Mouse (Mus musculus) adrenal gland, postnatal 4 days (tissue): ENCODE results near the gene Mipol1. TPM values are rescaled to one million over a fixed set of nuclear protein-coding genes. Genes with fewer than 3 reads are reported as not detected.

ENCODE experiments used
- DNase-seq, 2 experiments: peaks; one replicate each; pipeline ENCODE4 v3.0.0; 2021 to 2022; ENCODE audit warnings: low spot score in 2 of 2, mixed read lengths in 2 of 2
- total RNA-seq, 2 experiments: library from RNA; stranded (reverse); gene quantifications; 2 replicates each; pipeline ENCODE4 v1.2.3; 2021

The Mipol1 gene
- total RNA-seq, 2 experiments from 2014 or later: 11.1 to 12.6 TPM

DNA sequence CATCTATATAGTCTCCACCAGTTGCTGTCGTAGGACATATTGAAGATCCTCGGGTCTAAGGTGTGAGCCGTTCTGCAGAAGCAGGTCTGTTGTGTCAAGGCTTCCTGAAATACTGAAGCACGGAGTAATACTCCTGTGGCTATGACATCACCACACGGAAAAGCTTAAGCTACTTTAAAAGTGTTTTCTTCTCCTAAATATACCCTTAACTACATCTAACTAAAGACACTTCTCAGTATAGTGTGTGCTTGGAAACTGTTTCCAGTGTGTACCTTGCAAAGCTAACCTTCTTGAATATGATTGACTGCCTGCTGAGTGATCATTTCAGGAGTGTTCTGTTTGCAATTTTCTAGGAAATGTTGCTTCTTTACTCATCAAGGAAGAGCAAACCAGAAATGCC is 281.3 kb downstream of the Mipol1 start:
- DNase-seq: no peak

DNA sequence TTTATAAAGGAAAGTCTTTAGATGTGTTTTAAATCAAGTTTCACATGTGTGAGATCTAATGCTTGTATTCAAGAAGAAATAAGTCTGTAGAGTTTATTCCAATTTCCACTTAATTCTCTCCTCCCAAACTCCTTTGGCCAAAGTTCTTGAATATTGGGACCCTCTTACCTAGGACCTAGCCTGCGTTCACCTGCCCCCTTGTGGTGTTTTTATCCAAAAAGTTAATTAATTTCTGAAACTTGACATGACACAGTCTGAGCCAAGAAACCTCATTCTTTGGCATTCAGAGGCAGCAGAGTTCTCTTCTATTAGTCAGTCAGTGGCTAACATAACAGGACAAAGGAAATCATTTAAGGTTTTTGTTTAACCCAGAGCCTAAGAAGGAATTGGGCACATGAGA is 284.3 kb downstream of the Mipol1 start:
- DNase-seq: no peak

DNA sequence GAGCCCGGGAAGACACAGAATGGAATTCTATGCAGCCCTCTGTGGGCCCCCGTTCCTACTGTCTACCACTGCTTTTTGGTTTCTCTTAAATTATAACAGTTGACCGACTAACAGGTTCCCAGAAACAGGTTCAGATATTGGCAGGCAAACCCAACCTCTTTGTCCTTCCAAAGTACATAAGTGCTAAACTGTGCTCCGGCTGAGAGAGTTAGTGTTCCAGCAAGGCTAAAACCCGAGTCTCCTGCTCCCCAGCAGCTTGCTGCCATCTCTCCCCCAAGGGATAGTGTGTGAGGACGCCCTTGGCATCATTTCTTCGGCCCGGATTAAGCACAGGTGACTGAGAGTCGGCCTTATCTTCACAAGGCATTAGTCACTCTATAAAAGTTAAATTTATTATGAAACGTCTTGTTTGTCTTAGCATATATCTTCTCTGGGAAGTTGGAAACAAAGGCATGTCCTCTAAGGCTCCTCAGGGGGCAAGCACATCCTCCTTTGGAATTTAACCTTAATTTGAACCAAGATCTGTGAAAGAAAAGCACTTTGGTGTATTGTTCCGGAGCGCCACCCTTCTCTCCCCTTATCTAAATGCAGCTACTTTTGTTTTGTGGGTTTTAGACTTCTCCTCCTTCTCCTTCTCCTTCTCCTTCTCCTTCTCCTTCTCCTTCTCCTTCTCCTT is 285.6 kb downstream of the Mipol1 start:
- no peak for DNase-seq

DNA sequence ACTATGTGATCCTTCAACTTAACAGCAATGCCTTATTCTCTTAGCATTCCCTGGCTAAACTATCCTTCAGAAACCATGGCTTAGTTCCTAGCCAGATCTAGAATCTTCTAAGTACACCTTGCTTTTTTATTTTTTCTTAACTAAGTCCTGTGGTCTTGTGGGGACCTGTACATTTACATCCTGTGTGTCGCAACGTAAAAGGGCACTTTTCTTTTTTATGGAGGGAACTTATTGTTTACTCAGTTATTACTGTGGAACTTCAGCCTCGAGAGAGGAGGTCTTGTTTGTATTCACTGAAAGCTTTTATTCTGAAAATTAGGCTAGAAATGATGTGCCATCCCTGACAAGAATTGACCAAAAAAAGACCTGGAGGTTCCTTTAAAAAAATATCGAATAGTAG is 298.1 kb downstream of the Mipol1 start:
- DNase-seq: no peak

DNA sequence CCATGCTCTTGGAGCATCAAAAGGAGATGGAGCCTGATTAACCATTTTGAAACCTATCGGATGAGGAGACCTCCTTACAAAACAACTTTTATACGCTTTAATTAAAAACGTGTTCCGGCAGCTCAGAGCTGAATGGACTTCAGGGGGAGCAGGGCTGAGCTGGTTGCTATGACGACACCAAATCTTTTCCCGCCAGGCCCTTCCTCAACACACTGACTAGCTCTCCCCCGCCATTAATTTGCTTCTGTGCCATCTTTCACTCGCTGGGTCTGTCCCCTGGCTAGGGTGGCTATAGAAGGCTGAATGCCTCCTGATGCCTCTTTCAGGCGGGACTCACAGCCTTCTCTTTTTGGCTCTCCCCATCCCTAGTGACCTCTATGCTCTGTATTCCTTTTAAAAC is 300.2 kb downstream of the Mipol1 start:
- DNase-seq: no peak

DNA sequence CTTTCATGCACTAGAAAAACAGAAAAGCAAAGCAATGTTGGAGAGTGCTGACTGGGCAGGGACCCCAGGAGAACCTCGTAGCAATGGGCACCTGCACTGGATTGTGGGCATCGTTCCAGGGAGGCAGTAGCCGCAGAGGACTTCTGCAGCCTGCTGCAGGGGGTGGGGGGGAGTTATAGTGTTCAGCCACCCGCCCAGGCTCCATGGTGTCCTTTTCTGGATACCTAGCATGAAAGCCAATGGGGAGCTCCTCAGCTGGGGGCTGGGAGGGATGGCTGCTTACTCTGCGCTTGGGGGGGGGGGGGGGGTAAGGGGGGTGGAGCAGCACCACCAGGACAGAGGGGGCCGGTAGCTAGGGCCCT is 304.3 kb downstream of the Mipol1 start:
- DNase-seq: no peak

DNA sequence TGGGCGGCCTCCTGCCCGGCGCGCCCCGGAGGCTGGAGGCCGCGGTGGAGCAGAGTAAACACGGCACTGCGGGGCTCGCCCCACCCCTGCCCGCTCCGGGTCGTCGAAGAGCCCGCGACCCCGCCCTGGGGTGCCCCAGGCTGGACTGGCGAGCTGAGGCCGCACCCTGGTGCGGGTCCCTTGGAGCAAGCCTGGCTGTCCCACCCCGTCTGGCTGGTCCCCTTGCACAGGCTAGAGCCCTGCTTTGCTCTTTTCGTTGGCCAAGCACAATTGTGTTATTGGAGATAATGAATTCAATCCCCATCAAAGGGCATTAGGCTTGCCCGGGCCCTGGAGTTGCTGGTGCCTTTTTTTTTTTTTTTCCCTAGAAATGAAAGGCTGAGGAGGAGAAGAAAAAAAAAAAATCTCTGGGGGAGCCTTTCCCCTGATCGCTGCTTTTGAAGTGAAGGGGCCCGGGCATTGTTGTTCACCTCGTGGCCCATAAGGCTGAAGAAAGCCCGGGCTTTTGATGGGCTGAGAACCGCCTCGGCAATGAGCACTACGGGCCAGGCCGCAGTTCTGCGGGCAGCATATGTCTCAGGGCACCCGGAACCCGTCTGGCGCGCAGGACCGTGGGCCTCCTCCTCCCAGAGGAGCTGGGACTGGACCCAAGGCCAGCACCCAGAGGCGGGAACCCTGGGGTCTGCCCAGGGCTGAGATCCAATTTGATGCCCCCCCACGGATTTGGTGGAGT is 304.8 kb downstream of the Mipol1 start:
- DNase-seq: no peak

DNA sequence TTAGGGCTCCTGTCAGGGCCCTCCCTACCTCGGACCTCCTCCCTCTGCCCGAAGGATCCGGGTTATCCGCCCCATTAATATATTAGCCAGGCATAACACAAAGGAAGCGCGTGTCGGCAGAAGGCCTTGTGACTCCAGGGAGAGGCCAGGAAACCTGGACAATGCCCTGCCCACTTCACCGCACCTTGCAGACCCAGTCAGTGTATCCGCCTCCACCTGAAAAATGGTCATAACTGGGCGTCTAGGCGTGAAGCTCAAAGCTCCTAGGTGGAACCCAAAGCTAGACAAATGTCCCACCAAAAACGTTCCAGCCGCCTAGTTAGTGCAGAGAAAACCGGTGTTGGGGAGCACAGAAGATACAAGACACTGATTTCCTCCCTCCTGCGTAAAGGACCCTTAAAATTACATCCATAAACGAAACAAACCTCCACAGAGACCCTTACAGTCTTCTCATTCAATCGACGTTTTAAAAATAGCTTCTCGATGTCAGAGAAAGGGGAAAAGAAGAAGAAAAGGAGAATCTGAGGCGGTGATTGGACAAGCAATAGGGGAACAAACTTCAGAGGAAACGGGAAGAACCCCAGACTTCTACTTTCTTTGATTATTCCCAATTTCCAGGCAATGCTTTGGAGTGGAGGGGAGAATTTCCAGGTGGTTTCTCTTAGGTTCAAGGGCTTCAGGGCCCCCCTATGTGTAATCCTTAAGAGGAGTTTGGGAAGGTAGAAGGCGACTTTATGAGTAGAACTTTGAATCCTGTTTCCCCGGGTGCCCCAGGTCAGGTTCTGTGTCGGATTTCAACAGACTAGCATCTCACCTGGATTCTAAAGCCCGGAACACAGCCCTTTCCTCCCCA is 306.1 kb downstream of the Mipol1 start:
- no peak for DNase-seq

DNA sequence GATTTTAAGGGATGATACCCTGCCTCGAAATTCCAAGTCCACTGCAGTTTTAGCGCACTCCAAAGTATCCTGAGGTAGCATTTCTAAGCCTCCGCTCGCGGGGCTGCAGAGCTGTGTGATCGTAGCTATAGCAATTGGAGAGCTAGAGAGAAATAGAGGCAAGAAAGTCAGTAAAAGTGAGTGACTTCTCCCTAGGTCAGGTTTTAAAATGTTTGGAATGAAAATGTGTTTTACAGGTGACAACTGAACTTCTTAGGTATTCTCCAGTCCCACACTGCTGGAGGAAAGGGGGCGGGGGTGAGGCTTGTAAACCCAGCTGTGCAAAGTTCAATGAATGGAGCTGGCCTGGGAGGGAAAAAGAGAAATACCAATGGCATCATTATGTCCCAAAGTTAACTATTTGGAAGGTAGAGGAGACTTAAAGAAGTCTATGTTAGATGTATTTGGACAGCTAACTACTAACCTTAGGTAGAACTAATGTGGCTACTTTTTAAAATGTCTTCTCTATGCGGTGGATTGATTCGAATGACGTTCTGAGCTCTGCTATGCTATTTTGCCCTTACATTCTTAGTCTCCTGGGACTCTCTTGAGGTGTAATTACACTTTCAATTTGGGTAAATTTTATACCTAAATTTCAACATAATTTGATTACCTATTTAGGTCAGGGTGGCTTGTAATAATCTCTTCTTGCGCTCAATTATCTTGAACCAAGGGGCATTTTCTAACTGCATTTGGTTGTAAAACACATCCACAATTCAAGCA is 306.9 kb downstream of the Mipol1 start:
- DNase-seq: no peak

DNA sequence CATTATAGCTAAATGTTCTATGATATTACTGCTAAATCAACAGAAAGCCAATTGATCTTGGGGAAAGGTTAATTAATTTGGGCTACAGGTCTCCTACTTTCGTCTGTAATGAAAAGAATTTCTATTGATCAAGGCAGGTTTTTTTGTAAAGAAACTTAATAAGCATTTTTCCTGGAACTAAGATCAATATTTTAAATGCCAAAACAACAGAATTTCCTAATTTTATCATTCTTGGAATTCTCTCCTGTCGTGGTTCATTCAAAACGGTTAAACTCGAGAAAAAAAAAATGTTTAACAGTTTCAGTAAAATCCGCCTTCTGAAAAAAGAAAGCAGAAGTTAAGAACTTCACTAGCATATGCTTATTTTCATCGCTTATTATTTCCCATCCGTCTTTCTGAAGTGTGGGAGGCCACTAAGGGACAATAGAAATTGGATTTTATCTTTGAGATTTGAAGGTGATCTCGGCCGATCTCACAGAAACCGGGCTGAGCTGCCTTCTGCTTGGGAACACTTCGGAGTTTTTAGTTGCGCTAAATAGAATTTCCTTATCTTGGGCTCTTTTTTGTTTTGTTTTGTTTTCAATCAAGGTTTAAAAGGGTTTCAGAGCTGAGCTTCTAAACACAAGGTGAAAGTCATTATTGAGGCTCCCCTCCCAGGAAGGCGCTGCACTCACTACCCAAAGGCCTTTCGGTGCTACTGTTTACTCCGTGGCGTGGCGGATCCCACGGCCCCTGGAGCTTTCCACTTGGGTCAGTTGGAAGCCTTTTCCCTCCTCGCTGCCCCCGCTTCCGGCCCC is 307.8 kb downstream of the Mipol1 start:
- no peak for DNase-seq

DNA sequence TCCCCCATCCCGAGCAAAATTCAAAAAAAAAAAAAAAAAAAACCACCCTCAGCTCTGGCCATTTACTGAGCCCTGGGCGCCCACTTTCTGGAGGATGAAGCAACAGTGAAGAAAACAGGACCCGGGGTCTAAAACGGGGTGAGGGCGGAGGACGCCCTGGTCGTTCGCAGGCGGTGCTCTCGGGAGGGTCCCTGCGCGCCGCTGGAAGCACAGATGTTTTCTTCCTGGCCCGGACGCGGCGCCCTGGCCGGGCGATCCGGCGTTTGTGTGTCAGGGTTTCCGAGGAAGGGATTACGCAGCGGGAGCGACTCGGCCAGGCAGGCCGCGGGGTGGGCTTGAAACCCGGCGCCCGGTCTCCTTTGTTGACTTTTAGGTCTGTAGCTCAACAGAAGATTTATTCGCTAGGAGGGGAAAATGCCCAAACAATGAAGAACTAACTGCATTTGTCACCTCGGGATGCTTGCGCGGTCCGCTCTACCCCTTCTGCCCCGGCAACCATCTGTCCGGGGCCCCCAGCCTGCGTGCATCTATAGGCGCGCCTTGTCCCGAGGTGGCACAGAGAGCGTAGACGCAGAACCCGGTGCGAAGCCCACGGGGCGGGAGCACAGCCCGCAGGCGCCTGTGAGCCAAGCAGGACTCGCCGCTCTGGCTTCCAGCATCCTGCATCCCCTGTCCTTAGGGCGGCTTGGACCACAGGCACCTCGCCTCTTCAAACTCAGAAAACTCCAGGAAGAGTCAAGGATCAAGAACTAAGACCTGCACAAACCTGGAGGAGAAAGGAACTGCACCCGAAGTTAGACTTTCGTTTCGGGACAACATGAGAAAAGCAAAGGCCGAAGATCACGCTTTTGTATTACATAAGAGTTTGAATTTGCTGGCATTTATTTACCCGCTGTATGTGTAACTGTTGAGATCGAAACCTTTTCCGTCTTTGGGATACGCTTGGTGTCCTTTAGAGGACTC is 308.6 kb downstream of the Mipol1 start:
- DNase-seq: no peak

DNA sequence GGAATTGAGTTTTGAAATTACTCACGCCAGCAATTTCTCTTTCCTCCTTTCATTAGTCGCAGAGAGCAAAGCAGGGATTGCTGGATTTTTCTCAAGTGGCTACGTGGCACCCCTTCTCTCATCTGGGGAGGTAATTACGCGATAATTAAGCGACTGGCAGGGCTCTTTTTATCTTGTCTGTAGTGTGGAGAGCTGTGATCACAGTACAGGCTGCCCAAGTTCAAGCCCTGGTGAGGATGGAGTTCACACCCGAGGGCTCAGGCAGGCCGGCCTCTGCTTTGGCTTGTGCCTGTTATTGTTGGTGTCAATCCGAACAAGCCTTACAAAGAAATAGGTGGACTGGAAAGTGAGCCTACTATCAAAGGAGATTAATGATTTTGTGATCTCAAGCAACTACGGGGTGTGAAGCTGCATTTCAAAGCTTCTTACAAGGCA is 309.3 kb downstream of the Mipol1 start:
- no peak for DNase-seq

DNA sequence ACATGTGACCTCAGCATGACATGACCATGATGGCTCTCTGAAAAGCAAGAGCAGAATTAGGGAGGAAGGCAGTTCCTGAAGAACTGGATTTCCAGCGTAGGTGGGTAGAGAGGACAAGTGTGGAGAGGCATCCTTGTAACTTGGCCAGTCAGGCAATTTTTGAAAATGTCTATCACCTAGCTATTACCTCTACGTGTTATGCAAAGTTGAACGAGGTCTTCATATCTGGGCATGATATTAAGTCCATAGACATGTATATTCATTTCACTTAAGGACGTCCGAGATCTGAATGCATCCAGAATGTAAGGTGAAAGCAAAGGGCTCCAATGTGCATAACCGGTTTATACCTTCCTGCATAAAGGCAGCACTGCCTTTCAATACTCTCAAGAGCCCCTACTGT is 310.9 kb downstream of the Mipol1 start:
- no peak for DNase-seq

DNA sequence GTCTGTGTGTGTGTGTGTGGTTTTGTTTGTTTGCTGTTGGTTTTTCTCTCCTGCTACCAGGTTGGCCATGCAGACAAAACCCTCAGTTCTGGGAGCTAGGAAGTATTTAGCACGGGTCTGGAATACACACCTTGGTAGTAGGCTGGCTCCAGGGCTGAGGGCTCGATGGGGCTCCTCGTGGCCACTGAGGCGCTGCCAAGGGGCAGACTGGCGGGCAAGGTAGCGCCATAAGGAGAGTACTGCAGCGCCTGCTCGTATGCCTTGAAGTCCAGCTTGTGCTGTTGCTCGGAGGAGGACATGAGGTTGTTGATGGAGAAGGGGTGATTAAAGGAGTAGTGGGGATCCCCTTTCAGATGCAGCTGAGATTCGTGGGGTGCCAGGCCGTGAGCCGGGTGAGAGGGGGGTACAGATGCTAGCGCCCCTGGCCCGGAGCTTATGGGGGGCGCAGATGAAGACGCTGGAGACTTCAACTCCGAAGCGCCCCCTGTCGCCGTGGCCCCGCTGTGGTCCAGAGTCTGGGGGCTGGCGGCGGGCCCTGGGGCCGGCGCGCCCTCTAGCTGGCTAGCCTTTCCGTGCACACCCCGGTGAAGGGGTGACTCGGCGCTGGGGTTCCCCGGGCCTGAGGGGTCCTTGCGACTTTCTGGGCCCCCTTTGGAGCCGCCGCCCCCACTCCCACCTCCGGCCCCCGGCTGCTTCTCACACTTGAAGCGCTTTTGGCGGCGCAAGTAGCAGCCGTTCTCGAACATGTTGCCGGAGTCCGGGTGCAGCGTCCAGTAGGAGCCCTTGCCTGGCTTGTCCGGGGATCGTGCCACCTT is 311.9 kb downstream of the Mipol1 start:
- no peak for DNase-seq

DNA sequence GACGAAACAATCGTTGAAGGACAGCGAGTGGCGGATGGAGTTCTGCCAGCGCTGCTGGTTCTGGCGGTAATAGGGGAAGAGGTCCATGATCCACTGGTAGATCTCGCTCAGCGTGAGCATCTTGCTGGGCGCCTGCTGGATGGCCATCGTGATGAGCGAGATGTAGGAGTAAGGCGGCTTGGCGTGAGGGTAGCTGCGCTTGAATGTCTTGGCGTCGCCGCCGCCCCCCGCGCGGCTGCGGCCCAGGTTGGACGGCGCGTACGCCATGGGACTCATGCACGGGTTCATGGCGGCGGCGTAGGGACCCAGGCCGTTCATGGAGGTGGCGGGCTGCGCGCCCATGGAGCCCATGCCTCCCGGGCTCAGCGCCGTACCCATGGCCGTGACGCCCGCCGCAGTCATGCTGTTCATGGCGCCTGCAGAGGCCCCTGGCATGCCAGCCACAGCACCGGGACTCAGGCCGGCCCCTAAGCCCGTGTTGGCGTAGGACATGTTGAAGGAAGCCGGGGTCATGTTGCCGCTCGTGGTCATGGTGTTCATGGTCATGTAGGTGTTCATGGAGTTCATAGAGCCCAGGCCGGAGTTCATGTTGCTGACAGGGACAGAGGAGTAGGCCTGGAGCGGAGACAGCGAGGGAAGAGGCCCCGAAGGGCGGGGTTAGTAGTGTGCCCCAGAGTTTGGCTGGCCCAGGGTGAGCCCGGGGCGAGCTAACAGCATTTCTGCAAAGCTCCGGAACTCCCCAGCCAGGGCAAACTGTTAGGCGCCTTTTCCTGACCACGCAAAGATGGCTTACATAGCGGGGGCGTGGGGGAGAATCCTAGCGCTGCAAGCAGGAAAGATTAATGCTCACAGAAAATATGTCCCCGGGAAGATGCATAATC is 312.8 kb downstream of the Mipol1 start:
- DNase-seq: no peak

DNA sequence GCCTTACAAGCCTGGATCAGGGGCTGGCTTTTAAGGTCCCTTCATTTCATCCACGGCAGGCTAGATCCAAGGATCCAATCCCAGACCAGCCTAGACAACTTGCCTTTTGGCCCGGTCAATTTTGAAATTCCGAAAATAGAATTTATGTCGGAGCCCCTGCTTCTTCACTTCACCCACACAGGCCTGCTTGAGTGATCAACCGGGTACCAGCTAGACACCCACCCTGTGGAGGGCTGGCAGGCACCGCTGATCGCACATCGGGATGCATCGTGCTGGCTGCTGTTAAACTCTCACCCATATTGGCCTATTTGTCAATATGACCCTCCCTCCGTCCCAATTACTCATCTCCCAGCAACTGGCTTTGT is 313.4 kb downstream of the Mipol1 start:
- no peak for DNase-seq

DNA sequence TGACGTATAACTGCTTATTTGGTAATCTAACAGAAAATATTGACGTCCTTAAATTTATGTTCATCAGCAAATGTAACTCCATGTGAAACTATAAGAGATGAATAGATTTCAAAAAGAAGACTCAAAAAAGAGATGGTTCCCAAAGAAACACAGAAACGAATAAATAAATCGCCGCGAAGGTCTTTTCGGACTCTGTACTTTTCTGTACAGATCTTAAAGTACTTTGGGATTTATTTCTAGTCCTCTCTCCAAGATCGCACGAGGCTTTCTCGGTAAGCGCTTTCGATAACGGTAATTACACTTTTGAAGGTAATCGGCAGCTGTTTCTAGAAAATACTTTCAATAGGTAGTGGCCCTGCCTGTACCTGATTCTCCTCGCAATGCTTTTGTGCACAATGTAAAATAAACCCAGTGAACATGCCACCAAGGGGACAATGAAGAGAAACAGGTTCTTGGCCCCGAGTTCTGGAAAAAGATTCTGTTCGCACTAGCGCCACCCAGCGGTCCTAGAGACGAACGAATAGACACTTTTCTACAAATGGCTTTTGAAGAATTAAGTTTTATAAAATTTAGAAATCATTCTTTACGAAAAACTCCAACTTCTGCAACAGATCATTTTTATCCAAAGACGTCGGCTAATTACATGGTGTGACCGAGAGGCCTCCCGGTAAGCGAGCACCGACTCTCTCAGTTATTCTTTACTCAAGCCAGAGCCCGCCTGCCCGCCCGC is 314.6 kb downstream of the Mipol1 start:
- no peak for DNase-seq
